Mouse (Mus musculus) MEL (cell line): ENCODE measurements around the gene Tshz2. TPM values are rescaled to one million over a fixed set of nuclear protein-coding genes. Genes with fewer than 3 reads are reported as not detected.

Source experiments
- DNase-seq: peaks from one replicate; pipeline ENCODE4 v3.0.0; 2011; ENCODE audit warnings: low read depth, low spot score
- H3K27ac ChIP-seq: 2 replicates; pipeline ENCODE4 v1.5.1; 2012; ENCODE audit warnings: low read depth, mild to moderate bottlenecking, control low read depth, low read length, moderate library complexity; ENCODE audit not compliant: control insufficient read depth
- H3K27me3 ChIP-seq, 2 experiments: fragments of 150-350 bp in 1 of 2; sonication (generic) in 1 of 2; 2 replicates each; pipeline ENCODE4 v1.6.1; 2012; ENCODE audit warnings: low read length in 2 of 2, mild to moderate bottlenecking in 2 of 2, improper control_type of control experiment in 1 of 2, moderate library complexity in 1 of 2; ENCODE audit not compliant: insufficient read depth in 2 of 2, control insufficient read depth in 1 of 2
- H3K36me3 ChIP-seq, 2 experiments: 2 replicates each; pipeline ENCODE4 v1.6.1; 2012 to 2014; ENCODE audit warnings: low read length in 2 of 2, improper control_type of control experiment in 1 of 2, inconsistent platforms in 1 of 2, mild to moderate bottlenecking in 1 of 2; ENCODE audit not compliant: insufficient read depth in 2 of 2, control insufficient read depth in 1 of 2
- H3K4me1 ChIP-seq, 2 experiments: fragments of 150-350 bp in 1 of 2; sonication (generic) in 1 of 2; 2 replicates each; pipeline ENCODE4 v1.6.1; 2012; ENCODE audit warnings: low read length in 2 of 2, improper control_type of control experiment in 1 of 2, mild to moderate bottlenecking in 1 of 2; ENCODE audit not compliant: insufficient read depth in 2 of 2, control insufficient read depth in 1 of 2
- H3K4me3 ChIP-seq, 2 experiments: fragments of 150-350 bp in 1 of 2; sonication (generic) in 1 of 2; 2 replicates each; pipeline ENCODE4 v1.5.1; 2012; ENCODE audit warnings: low read depth in 2 of 2, low read length in 2 of 2, mild to moderate bottlenecking in 2 of 2, moderate library complexity in 2 of 2, control low read depth in 1 of 2, improper control_type of control experiment in 1 of 2; ENCODE audit not compliant: control insufficient read depth in 1 of 2, insufficient read depth in 1 of 2
- H3K79me2 ChIP-seq: 2 replicates; pipeline ENCODE4 v1.6.1; 2012; ENCODE audit warnings: mild to moderate bottlenecking, low read length, moderate library complexity; ENCODE audit not compliant: control insufficient read depth, poor library complexity, insufficient read depth
- H3K9ac ChIP-seq: 2 replicates; pipeline ENCODE4 v1.6.1; 2012; ENCODE audit warnings: low read depth, mild to moderate bottlenecking, control low read depth, low read length, moderate library complexity; ENCODE audit not compliant: control insufficient read depth, poor library complexity, severe bottlenecking
- H3K9me3 ChIP-seq: fragments of 150-350 bp; sonication (generic); replicated peaks from 2 replicates; pipeline ENCODE4 v1.6.1; 2012; ENCODE audit warnings: mild to moderate bottlenecking, low read length, improper control_type of control experiment, moderate library complexity; ENCODE audit not compliant: insufficient read depth
- BHLHE40 ChIP-seq: IDR thresholded peaks from 2 replicates; pipeline ENCODE4 v1.6.1; 2012; ENCODE audit warnings: low read depth, mild to moderate bottlenecking, inconsistent platforms, low read length, improper control_type of control experiment, borderline replicate concordance
- CHD1 ChIP-seq: IDR thresholded peaks from 2 replicates; pipeline ENCODE4 v1.6.1; 2012; ENCODE audit warnings: low read depth, mild to moderate bottlenecking, inconsistent platforms, low read length, improper control_type of control experiment
- CHD2 ChIP-seq: IDR thresholded peaks from 2 replicates; pipeline ENCODE4 v1.6.1; 2011; ENCODE audit warnings: low read length, improper control_type of control experiment
- CTCF ChIP-seq, 3 experiments: IDR thresholded peaks in 2 of 3; conservative IDR thresholded peaks in 1 of 3; 2 replicates each; pipeline ENCODE4 v1.5.1; 2011 to 2012; ENCODE audit warnings: low read length in 3 of 3, low read depth in 2 of 3, mild to moderate bottlenecking in 2 of 3, improper control_type of control experiment in 1 of 3, inconsistent platforms in 1 of 3, mixed read lengths in 1 of 3, moderate library complexity in 1 of 3; ENCODE audit not compliant: control insufficient read depth in 1 of 3, insufficient read depth in 1 of 3, poor library complexity in 1 of 3, severe bottlenecking in 1 of 3
- E2F4 ChIP-seq: IDR thresholded peaks from 2 replicates; pipeline ENCODE4 v1.6.1; 2011; ENCODE audit warnings: low read depth, low read length, improper control_type of control experiment, borderline replicate concordance
- EP300 ChIP-seq, 2 experiments: IDR thresholded peaks; 2 replicates each; pipeline ENCODE4 v1.6.1; 2011; ENCODE audit warnings: improper control_type of control experiment in 2 of 2, low read length in 2 of 2, low read depth in 1 of 2, mild to moderate bottlenecking in 1 of 2
- HCFC1 ChIP-seq: IDR thresholded peaks from 2 replicates; pipeline ENCODE4 v1.6.1; 2012; ENCODE audit warnings: low read depth, mild to moderate bottlenecking, inconsistent platforms, low read length, improper control_type of control experiment, moderate library complexity
- JUND ChIP-seq: IDR thresholded peaks from 2 replicates; pipeline ENCODE4 v1.6.1; 2011; ENCODE audit warnings: low read depth, mild to moderate bottlenecking, improper control_type of control experiment, low read length
- KAT2A ChIP-seq: conservative IDR thresholded peaks from 2 replicates; pipeline ENCODE4 v1.6.1; 2012; ENCODE audit warnings: low read depth, low read length, improper control_type of control experiment, inconsistent platforms
- MAFK ChIP-seq: IDR thresholded peaks from 2 replicates; pipeline ENCODE4 v1.6.1; 2011; ENCODE audit warnings: low read depth, mild to moderate bottlenecking, low read length, improper control_type of control experiment, borderline replicate concordance
- MAX ChIP-seq: IDR thresholded peaks from 2 replicates; pipeline ENCODE4 v1.6.1; 2011; ENCODE audit warnings: low read length, improper control_type of control experiment
- MXI1 ChIP-seq: IDR thresholded peaks from 2 replicates; pipeline ENCODE4 v1.6.1; 2011; ENCODE audit warnings: mild to moderate bottlenecking, low read depth, low read length, improper control_type of control experiment
- NRF1 ChIP-seq: IDR thresholded peaks from 2 replicates; pipeline ENCODE4 v1.6.1; 2014; ENCODE audit warnings: low read depth, mild to moderate bottlenecking, inconsistent platforms, low read length, improper control_type of control experiment, moderate library complexity; ENCODE audit not compliant: poor library complexity, insufficient read depth, severe bottlenecking
- POLR2A ChIP-seq, 2 experiments: IDR thresholded peaks; 2 replicates each; pipeline ENCODE4 v1.6.1; 2011 to 2012; ENCODE audit warnings: low read length in 2 of 2, mild to moderate bottlenecking in 2 of 2, control low read depth in 1 of 2, improper control_type of control experiment in 1 of 2, low read depth in 1 of 2, moderate library complexity in 1 of 2; ENCODE audit not compliant: control insufficient read depth in 1 of 2, insufficient read depth in 1 of 2, poor library complexity in 1 of 2
- POLR2AphosphoS2 ChIP-seq: IDR thresholded peaks from 2 replicates; pipeline ENCODE4 v1.6.1; 2011; ENCODE audit warnings: low read length, improper control_type of control experiment
- RAD21 ChIP-seq: IDR thresholded peaks from 2 replicates; pipeline ENCODE4 v1.6.1; 2011; ENCODE audit warnings: mild to moderate bottlenecking, low read depth, low read length, improper control_type of control experiment
- RCOR1 ChIP-seq: IDR thresholded peaks from 2 replicates; pipeline ENCODE4 v1.6.1; 2012; ENCODE audit warnings: low read depth, mild to moderate bottlenecking, inconsistent platforms, low read length, improper control_type of control experiment
- UBTF ChIP-seq: IDR thresholded peaks from 2 replicates; pipeline ENCODE4 v1.6.1; 2012; ENCODE audit warnings: low read depth, mild to moderate bottlenecking, inconsistent platforms, low read length, improper control_type of control experiment, moderate library complexity, borderline replicate concordance; ENCODE audit not compliant: insufficient read depth
- USF1 ChIP-seq: IDR thresholded peaks from 2 replicates; pipeline ENCODE4 v1.6.1; 2014; ENCODE audit warnings: low read depth, mild to moderate bottlenecking, inconsistent platforms, low read length, improper control_type of control experiment, moderate library complexity
- polyA plus RNA-seq, 2 experiments: library from polyadenylated mRNA; stranded (reverse) in 1 of 2; unstranded in 1 of 2; fragments of >175 nt in 1 of 2; fragments of >200 nt in 1 of 2; gene quantifications; 2 replicates each; pipeline versions ENCODE4 v1.2.1 to v1.2.4; 2012; ENCODE audit warnings: low replicate concordance in 2 of 2, low read depth in 1 of 2; ENCODE audit not compliant: insufficient read length in 2 of 2, insufficient read depth in 1 of 2, missing spikeins in 1 of 2
- total RNA-seq: library from RNA; depleted of rRNA; stranded (reverse); fragments of 300-350 nt; gene quantifications from 2 replicates; pipeline ENCODE4 v1.2.3, GENCODE M21; 2012

The Tshz2 gene
- total and polyA plus RNA-seq, 3 experiments: not detected

DNA sequence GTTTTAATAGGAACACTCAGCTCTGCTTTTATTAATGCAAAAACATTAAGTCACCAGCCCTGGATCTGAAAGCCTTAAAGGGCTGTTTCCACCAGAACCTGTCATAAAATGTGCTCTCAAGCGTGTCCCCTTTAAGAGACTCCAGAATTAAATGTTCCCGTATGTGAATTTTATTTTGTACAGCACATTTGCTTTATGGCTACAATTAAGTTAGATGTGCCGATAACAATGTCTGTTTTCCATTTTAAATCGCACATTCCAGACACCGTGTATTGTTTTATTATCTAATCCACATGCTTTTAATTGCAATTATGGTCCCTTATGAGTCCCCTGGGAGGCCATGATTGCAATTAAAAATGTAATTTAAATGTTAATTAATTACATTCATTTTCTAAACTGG lies 178.8 kb downstream of the Tshz2 start:
- no peak overlapping the region for H3K9ac ChIP-seq
- TF ChIP-seq POLR2A (IDR thresholded peaks at IDR 0.05; ENCODE audit: control insufficient read depth in 1 of 2, insufficient read depth in 1 of 2, low read depth in 1 of 2, low read length in 2 of 2, poor library complexity in 1 of 2): no peak
- no peak for TF ChIP-seq RCOR1
- no peak for TF ChIP-seq E2F4
- TF ChIP-seq USF1: no peak
- TF ChIP-seq RAD21: no peak
- no peak for TF ChIP-seq NRF1
- no peak for TF ChIP-seq MAFK
- TF ChIP-seq CHD2: no peak
- TF ChIP-seq EP300 (IDR thresholded peaks at IDR 0.05; ENCODE audit: low read depth in 1 of 2, low read length in 2 of 2): no peak
- TF ChIP-seq MAX: no peak
- TF ChIP-seq POLR2AphosphoS2: no peak
- no peak for TF ChIP-seq CHD1
- TF ChIP-seq UBTF: no peak
- no peak for TF ChIP-seq KAT2A
- H3K9me3 ChIP-seq: no peaks in the 10 kb centered on the region
- no peaks in the 10 kb centered on the region for H3K36me3 ChIP-seq
- no peaks in the 10 kb centered on the region for H3K4me1 ChIP-seq
- no peaks in the 10 kb centered on the region for H3K27me3 ChIP-seq
- no peak overlapping the region for H3K27ac ChIP-seq
- no peaks in the 10 kb centered on the region for H3K79me2 ChIP-seq
- H3K4me3 ChIP-seq: no peak overlapping the region
- DNase-seq: no peak

DNA sequence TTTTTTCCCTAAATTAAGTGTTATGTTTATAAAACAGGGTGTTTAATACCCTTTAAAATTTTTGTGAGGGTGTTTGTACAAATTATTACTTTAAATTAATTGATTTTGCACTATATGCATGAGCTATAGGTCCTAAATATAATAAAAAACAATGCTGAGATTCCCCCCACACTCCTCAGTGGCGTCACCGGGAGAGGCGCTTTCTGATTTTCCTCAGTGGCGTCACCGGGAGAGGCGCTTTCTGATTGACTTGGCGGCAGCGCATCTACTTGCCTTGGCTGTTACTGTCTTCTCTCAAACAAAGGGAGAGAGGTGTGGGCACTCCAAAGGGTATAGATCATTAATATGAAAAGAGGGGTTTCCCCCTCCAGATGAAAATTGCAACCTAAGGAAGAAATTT lies 179.2 kb downstream of the Tshz2 start:
- DNase-seq: no peak
- H3K9ac ChIP-seq: no peak overlapping the region

DNA sequence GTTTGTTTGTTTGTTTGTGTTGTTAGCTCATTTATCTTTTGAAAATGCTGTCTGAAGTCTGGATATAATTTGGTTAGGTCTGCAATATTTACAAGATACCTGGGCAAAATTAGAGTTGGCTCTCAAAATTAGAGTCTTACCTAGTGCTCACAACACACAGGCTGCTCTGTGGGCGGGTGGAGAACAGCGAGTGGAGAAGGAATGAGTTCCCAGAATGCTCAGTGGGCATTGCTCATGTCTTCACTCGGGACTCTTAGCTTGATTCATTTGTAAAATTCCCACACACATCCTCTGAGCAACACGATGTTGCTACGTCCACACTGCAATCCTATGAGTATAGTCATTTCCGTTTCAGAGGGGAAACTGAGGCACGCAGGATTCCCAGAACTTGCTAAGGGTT lies 180.1 kb downstream of the Tshz2 start:
- Histone ChIP-seq H3K79me2 (no peaks in the 10 kb centered on the region), H3K27me3 (no peaks in the 10 kb centered on the region)
- TF ChIP-seq E2F4 (no peak), JUND (no peak), MXI1 (no peak), RAD21 (no peak), BHLHE40 (no peak), UBTF (no peak), CTCF (IDR thresholded peaks at IDR 0.05 in 2 of 3, conservative IDR thresholded peaks at IDR 0.05 in 1 of 3; ENCODE audit: control insufficient read depth in 1 of 3, insufficient read depth in 1 of 3, low read depth in 2 of 3, low read length in 3 of 3, poor library complexity in 1 of 3, severe bottlenecking in 1 of 3) (no peak)
- TF ChIP-seq, all 39 proteins: peak for 0
- Histone ChIP-seq H3K36me3 (no peaks in the 10 kb centered on the region), H3K27ac (no peak overlapping the region), H3K4me3 (no peak overlapping the region), H3K9me3 (no peaks in the 10 kb centered on the region), H3K9ac (no peak overlapping the region), H3K4me1 (no peaks in the 10 kb centered on the region)
- DNase-seq: no peak

More for the DNA sequence above, 179.2 kb downstream of the Tshz2 start:
- no peaks in the 10 kb centered on the region for H3K27me3 ChIP-seq
- TF ChIP-seq USF1 (no peak), E2F4 (no peak), BHLHE40 (no peak), HCFC1 (no peak), CHD2 (no peak), KAT2A (no peak)
- TF ChIP-seq, all 39 proteins: peak for 0
- no peak overlapping the region for H3K4me3 ChIP-seq
- H3K9me3 ChIP-seq: no peaks in the 10 kb centered on the region
- H3K4me1 ChIP-seq: no peaks in the 10 kb centered on the region
- no peaks in the 10 kb centered on the region for H3K36me3 ChIP-seq
- no peaks in the 10 kb centered on the region for H3K79me2 ChIP-seq
- no peak overlapping the region for H3K27ac ChIP-seq
